Mouse (Mus musculus): Measurements from ENCODE around the gene Ermp1.
A peak's percentile ranks its signal among the peaks of the same experiment; 100 is the strongest.
"Not testable (repeated sequence)": the region's sequence is repeated elsewhere in the genome, so short reads cannot be mapped to it uniquely, and the experiment has no call there.

Gene Ermp1

DNA sequence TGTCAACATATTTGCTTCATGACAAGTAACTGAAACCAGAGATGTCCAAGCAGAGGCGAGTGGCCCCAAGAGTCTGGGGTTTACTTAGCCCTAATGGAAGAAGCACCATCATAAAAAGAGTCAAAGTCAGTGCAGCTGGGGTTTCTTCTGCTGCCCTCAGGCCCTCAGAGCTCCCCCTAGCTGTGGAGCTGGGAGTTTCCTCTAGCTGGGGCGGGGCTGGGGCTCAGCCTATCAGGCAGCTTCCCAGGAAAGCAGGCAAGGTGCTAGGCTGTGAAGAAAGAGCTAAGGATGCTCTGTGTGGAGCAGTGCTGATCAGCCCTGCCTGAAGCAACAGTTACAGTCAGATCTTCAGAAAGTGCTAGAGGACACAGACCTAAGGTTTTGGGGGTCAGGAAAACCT lies 51.2 kb downstream of the Ermp1 start:
- peak; percentile 51 for DNase-seq

DNA sequence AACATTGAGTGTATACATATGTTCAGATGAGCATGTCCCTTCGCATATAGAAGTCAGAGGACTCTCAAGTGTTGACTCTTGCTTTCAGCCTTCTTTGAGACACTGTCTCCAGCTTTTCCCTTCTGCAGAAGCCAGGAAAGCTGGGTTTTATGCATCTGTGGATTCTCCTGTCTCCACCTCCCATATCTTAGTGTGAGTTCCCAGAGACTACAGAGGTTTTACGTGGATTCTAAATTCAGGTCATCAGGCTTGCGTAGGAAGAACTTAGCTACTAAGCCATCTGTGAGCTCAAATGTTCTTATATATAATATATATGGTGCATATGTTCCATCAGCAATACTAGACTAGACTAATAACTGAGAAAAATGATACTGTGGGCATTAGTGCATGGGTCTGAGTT lies 51.9 kb downstream of the Ermp1 start:
- no peak for DNase-seq

DNA sequence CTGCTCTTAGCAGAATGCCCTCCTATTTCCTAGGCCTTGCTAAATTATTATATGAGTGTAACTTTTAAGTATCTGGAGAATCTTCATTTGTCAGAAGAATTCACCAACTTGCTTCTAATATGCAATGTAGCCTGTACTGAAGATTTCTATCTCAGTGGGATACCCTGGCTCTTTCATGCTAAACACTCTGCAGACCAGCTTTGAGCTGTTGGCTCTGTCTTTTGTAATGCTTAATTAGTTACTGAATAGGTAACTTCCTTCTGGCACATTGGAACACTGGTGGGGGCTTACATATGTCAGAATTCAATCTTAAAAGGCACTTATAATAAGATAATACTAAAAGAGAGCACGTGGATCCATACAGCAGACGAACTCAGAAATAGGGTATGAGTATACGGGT lies 54.4 kb downstream of the Ermp1 start:
- DNase-seq, result not testable (repeated sequence)

DNA sequence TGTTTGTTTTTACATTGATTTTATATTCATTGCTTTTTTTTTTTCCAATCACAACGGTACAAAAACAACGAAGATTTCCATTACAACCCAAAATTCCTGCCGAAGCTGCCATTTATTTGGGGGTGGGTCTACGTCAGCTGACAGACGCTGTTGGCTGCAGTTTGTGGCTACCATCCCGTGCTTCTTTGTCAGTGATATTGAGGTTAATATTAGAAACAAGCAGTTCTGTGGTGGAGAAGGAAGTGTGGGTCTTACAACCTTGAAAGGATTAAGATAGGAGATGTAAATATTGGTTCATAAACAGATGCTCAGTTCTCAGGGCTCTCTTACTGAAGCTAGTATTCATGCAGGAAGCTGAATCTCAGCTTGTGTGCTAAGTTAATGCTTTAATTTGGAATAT lies 64.5 kb downstream of the Ermp1 start:
- DNase-seq, result no peak

DNA sequence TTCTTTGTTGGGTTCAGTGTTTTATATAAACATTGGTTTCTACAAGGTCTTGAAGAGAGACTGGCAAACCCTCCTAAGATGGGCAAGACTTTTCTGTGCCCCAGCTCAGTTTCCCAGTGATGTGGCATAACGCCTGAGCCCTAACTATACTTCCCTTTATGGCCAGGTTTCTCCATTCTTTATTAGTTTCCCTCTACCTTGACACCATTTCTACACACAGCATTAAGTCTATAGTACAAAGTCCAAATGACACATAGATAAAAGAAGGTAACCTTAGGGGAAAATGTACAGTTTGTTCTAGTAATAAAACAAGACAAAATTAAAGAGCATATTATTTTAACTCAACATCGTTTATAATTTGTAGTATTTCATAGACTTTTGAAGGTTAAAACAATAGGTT lies 65.8 kb downstream of the Ermp1 start:
- DNase-seq, result no peak

DNA sequence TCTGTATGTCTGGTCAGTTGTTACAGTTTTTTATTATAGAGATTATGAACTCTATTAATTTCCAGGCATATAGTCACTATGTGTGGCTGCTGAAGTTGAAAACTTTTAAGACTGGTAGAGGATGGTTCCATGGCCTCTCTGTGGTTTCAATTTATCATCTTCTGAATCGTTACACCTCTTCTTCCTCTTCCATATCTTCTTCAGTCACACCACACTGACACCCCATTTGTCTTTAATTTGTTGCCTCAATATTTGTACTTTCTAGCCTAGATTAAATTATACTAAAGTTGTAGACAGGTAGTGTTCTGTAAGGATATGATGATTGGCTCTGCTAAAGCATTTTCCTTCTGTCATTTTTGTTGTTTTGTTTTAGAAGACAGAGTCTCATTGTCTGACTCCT lies 81.7 kb downstream of the Ermp1 start:
- DNase-seq, result no peak

DNA sequence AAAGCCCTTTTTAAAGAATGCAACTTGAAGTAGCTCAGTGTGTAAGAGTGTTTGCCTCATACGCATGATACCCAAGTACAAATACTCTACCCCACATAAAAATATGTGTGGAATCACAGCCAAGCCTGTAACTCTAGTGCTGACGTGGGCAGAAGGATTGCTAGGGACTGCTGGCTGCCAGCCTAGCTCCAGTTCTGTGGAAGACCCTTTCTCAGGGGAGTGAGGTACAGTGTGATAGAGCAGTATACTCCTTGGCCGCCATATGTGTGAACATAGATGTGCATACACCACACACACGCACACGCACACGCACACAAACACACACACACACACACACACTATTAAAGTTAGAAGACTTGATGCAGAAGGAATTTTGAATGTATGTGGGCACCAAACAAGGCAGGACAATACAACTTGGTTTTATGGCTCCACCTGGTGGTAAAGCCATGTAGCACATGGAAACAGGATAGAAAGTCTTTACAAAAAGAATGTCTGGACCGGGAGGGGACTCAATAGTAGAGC lies 84.9 kb downstream of the Ermp1 start:
- peak; percentile 43 for DNase-seq

DNA sequence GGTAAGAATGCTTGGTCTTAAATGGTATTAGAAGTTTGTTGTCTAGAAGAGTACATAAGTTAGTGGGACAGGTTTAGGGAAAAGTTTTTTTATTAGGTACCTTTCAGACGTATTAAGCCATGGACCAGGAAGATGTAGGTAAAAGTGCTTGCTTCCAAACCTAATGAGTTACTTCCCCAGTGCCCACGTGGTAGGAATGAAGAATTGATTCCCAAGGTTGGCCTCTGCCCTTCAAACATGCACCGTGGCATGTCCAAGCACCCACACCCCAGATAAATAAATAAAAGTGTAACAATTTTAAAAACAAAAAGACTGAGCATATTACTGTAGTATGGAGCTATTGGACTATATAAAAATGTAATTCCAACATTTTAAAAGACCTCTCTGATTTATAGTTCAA lies 85.6 kb downstream of the Ermp1 start:
- DNase-seq, result no peak

DNA sequence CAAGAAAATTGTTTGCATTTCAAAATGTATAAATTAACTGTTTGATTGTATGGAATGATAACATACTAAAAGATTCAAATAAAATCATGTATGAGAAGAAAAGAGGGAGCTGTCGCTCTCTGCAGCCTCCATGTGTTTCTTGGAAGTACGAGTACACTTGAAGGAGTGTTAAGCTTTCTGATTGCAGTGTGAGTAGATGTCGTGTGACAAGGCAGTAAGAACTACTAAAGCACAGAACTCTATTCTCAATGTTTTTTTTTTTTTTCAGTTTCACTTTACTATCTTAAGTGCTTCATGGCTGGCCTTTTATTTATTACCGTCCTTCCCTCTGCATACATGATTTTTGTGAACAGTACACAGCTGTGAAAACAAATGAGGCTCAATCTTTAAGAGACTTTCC lies 86.0 kb downstream of the Ermp1 start:
- DNase-seq, result no peak
